Mouse (Mus musculus): ENCODE measurements around the gene Nsf.

- no peak for TF ChIP-seq POLR2A (IDR thresholded peaks at IDR 0.05; ENCODE audit: borderline replicate concordance, control insufficient read depth, low read depth, low read length)
- TF ChIP-seq CTCF (IDR thresholded peaks at IDR 0.05; ENCODE audit: control insufficient read depth, insufficient read depth, low read length), result no peak
Measured at GRCm38 (mm10) chr11:103838955-103839354, 114.9 kb downstream of the Nsf start.

All from bone marrow, adult 2 months (tissue).